Mouse (Mus musculus): ENCODE results near the gene Ift140. TPM values are rescaled to one million over a fixed set of nuclear protein-coding genes. Genes with fewer than 3 reads are reported as not detected.

The Ift140 gene
- polyA plus RNA-seq, 1 experiment from 2014 or later: 18.6 TPM

- H3K9ac ChIP-seq (replicated peaks): peak overlapping the region; percentile 20; the same call in 1 of the 2 replicates
- H3K4me2 ChIP-seq: peak overlapping the region; percentile 17; the same call in 1 of the 2 replicates
- peak overlapping the region; percentile 21 for H3K4me3 ChIP-seq (replicated peaks)
- 91% methylated on average over 13 of the region's 13 CpGs for WGBS
- H3K4me1 ChIP-seq: peaks cover 18% of the 10 kb centered on the region
- no peaks in the 10 kb centered on the region for H3K27me3 ChIP-seq (replicated peaks)
- peaks cover 5% of the 10 kb centered on the region; the same call in 1 of the 2 replicates for H3K36me3 ChIP-seq
- H3K9me3 ChIP-seq (replicated peaks): no peaks in the 10 kb centered on the region
- peak overlapping the region; percentile 43 for H3K27ac ChIP-seq (replicated peaks)
- ATAC-seq (ENCODE audit: low FRiP score): no peak
Measured at GRCm38 (mm10) chr17:25080210-25080609, 64.3 kb downstream of the Ift140 start.

- Histone ChIP-seq H3K36me3 (peaks cover 5% of the 10 kb centered on the region; the same call in 1 of the 2 replicates), H3K4me1 (peaks cover 18% of the 10 kb centered on the region), H3K27ac (replicated peaks) (peak overlapping the region; percentile 56), H3K27me3 (replicated peaks) (no peaks in the 10 kb centered on the region), H3K4me2 (peak overlapping the region; percentile 17; the same call in 1 of the 2 replicates), H3K4me3 (replicated peaks) (peak overlapping the region; percentile 21; the same call in 1 of the 2 replicates), H3K9me3 (replicated peaks) (no peaks in the 10 kb centered on the region), H3K9ac (replicated peaks) (0 out of 2 replicates have a peak overlapping the region, but pooled peaks have one; percentile 20)
- 86% methylated on average over 11 of the region's 11 CpGs for WGBS
- no peak for ATAC-seq (ENCODE audit: low FRiP score)
Measured at GRCm38 (mm10) chr17:25080960-25081381, 65.1 kb downstream of the Ift140 start.

- no peak for ATAC-seq (ENCODE audit: low FRiP score)
- Histone ChIP-seq H3K36me3 (peaks cover 5% of the 10 kb centered on the region; the same call in 1 of the 2 replicates), H3K4me3 (replicated peaks) (no peak overlapping the region), H3K4me1 (peaks cover 14% of the 10 kb centered on the region), H3K27ac (replicated peaks) (peak overlapping the region; percentile 56; the same call in 1 of the 2 replicates), H3K9me3 (replicated peaks) (no peaks in the 10 kb centered on the region), H3K9ac (replicated peaks) (no peak overlapping the region), H3K4me2 (no peak overlapping the region), H3K27me3 (replicated peaks) (no peaks in the 10 kb centered on the region)
- WGBS: 71% methylated on average over 14 of the region's 14 CpGs
Measured at GRCm38 (mm10) chr17:25082081-25082847, 66.4 kb downstream of the Ift140 start.

- Histone ChIP-seq H3K4me1 (peaks cover 8% of the 10 kb centered on the region), H3K36me3 (peaks cover 7% of the 10 kb centered on the region), H3K4me3 (replicated peaks) (no peak overlapping the region), H3K9ac (replicated peaks) (no peak overlapping the region), H3K27ac (replicated peaks) (0 out of 2 replicates have a peak overlapping the region, but pooled peaks have one; percentile 7), H3K4me2 (no peak overlapping the region), H3K9me3 (replicated peaks) (no peaks in the 10 kb centered on the region), H3K27me3 (replicated peaks) (no peaks in the 10 kb centered on the region)
- 66% methylated on average over 3 of the region's 3 CpGs for WGBS
- ATAC-seq (ENCODE audit: low FRiP score): no peak
Measured at GRCm38 (mm10) chr17:25082887-25083286, 67.0 kb downstream of the Ift140 start.

GRCm38 (mm10) chr17:25083444-25083931 lies 67.6 kb downstream of the Ift140 start, which contains the start of gene Tmem204:
Tmem204 (minus strand) TSS chr17:25083591.
- no peak within 1 kb of the TSS for H3K4me3 ChIP-seq (replicated peaks)
- peak within 1 kb of the TSS; percentile 61 for H3K27ac ChIP-seq (replicated peaks)
- no peak within 1 kb of the TSS for H3K9ac ChIP-seq (replicated peaks)
- H3K4me2 ChIP-seq: no peak within 1 kb of the TSS
- 67% methylated on average over 7 of the region's 7 CpGs for WGBS
- no peaks in the 10 kb centered on the region for H3K9me3 ChIP-seq (replicated peaks)
- peaks cover 2% of the 10 kb centered on the region for H3K4me1 ChIP-seq
- H3K36me3 ChIP-seq: peaks cover 13% of the 10 kb centered on the region
- no peaks in the 10 kb centered on the region for H3K27me3 ChIP-seq (replicated peaks)
- no peak for ATAC-seq (ENCODE audit: low FRiP score)

- H3K9me3 ChIP-seq (replicated peaks): no peaks in the 10 kb centered on the region
- no peak overlapping the region for H3K4me3 ChIP-seq (replicated peaks)
- no peak for ATAC-seq (ENCODE audit: low FRiP score)
- H3K36me3 ChIP-seq: peaks cover 19% of the 10 kb centered on the region
- WGBS: 80% methylated on average over 13 of the region's 13 CpGs
- no peak overlapping the region for H3K9ac ChIP-seq (replicated peaks)
- no peaks in the 10 kb centered on the region for H3K4me1 ChIP-seq
- no peak overlapping the region for H3K27ac ChIP-seq (replicated peaks)
- H3K4me2 ChIP-seq: no peak overlapping the region
- H3K27me3 ChIP-seq (replicated peaks): no peaks in the 10 kb centered on the region
Measured at GRCm38 (mm10) chr17:25084835-25085385, 69.0 kb downstream of the Ift140 start.

- H3K9ac ChIP-seq (replicated peaks): no peak overlapping the region
- peaks cover 32% of the 10 kb centered on the region for H3K36me3 ChIP-seq
- H3K4me2 ChIP-seq: no peak overlapping the region
- H3K4me1 ChIP-seq: no peaks in the 10 kb centered on the region
- no peaks in the 10 kb centered on the region for H3K27me3 ChIP-seq (replicated peaks)
- H3K9me3 ChIP-seq (replicated peaks): no peaks in the 10 kb centered on the region
- no peak for ATAC-seq (ENCODE audit: low FRiP score)
- no peak overlapping the region for H3K4me3 ChIP-seq (replicated peaks)
- no peak overlapping the region for H3K27ac ChIP-seq (replicated peaks)
- 95% methylated on average over 7 of the region's 7 CpGs for WGBS
Measured at GRCm38 (mm10) chr17:25086724-25087123, 70.8 kb downstream of the Ift140 start.

- H3K4me3 ChIP-seq (replicated peaks): no peak overlapping the region
- ATAC-seq (ENCODE audit: low FRiP score): no peak
- no peak overlapping the region for H3K9ac ChIP-seq (replicated peaks)
- H3K36me3 ChIP-seq: peaks cover 44% of the 10 kb centered on the region
- no peaks in the 10 kb centered on the region for H3K4me1 ChIP-seq
- H3K27ac ChIP-seq (replicated peaks): no peak overlapping the region
- no peaks in the 10 kb centered on the region for H3K9me3 ChIP-seq (replicated peaks)
- 93% methylated on average over 10 of the region's 10 CpGs for WGBS
- no peak overlapping the region for H3K4me2 ChIP-seq
- H3K27me3 ChIP-seq (replicated peaks): no peaks in the 10 kb centered on the region
Measured at GRCm38 (mm10) chr17:25089158-25089557, 73.3 kb downstream of the Ift140 start.

- no peak overlapping the region for H3K4me2 ChIP-seq
- 94% methylated on average over 10 of the region's 10 CpGs for WGBS
- no peak overlapping the region for H3K27ac ChIP-seq (replicated peaks)
- no peaks in the 10 kb centered on the region for H3K9me3 ChIP-seq (replicated peaks)
- no peaks in the 10 kb centered on the region for H3K27me3 ChIP-seq (replicated peaks)
- peaks cover 53% of the 10 kb centered on the region for H3K36me3 ChIP-seq
- no peak overlapping the region for H3K4me3 ChIP-seq (replicated peaks)
- ATAC-seq (ENCODE audit: low FRiP score): no peak
- no peak overlapping the region for H3K9ac ChIP-seq (replicated peaks)
- no peaks in the 10 kb centered on the region for H3K4me1 ChIP-seq
Measured at GRCm38 (mm10) chr17:25090450-25090849, 74.6 kb downstream of the Ift140 start.

GRCm38 (mm10) chr17:25096221-25096620 lies 80.3 kb downstream of the Ift140 start:
- 96% methylated on average over 2 of the region's 2 CpGs for WGBS
- Histone ChIP-seq H3K9me3 (replicated peaks) (no peaks in the 10 kb centered on the region), H3K4me2 (no peak overlapping the region), H3K9ac (replicated peaks) (no peak overlapping the region), H3K27me3 (replicated peaks) (no peaks in the 10 kb centered on the region), H3K4me1 (no peaks in the 10 kb centered on the region), H3K4me3 (replicated peaks) (no peak overlapping the region), H3K27ac (replicated peaks) (no peak overlapping the region), H3K36me3 (peaks cover 61% of the 10 kb centered on the region)
- ATAC-seq (ENCODE audit: low FRiP score): no peak

- no peak overlapping the region for H3K4me2 ChIP-seq
- no peaks in the 10 kb centered on the region for H3K4me1 ChIP-seq
Measured at GRCm38 (mm10) chr17:25100052-25100451, 84.2 kb downstream of the Ift140 start.

GRCm38 (mm10) chr17:25101338-25101737 lies 85.5 kb downstream of the Ift140 start:
- 94% methylated on average over 11 of the region's 11 CpGs for WGBS
- H3K4me1 ChIP-seq: no peaks in the 10 kb centered on the region
- ATAC-seq (ENCODE audit: low FRiP score): no peak

More at GRCm38 (mm10) chr17:25100052-25100451, 84.2 kb downstream of the Ift140 start:
- no peak overlapping the region for H3K4me3 ChIP-seq (replicated peaks)
- 98% methylated on average over 6 of the region's 6 CpGs for WGBS
- H3K36me3 ChIP-seq: peaks cover 75% of the 10 kb centered on the region
- H3K9me3 ChIP-seq (replicated peaks): no peaks in the 10 kb centered on the region
- no peak overlapping the region for H3K27ac ChIP-seq (replicated peaks)
- ATAC-seq (ENCODE audit: low FRiP score): no peak
- H3K27me3 ChIP-seq (replicated peaks): no peaks in the 10 kb centered on the region
- no peak overlapping the region for H3K9ac ChIP-seq (replicated peaks)

More at GRCm38 (mm10) chr17:25101338-25101737, 85.5 kb downstream of the Ift140 start:
- H3K4me3 ChIP-seq (replicated peaks): no peak overlapping the region
- H3K36me3 ChIP-seq: peaks cover 87% of the 10 kb centered on the region
- H3K4me2 ChIP-seq: no peak overlapping the region
- no peaks in the 10 kb centered on the region for H3K27me3 ChIP-seq (replicated peaks)
- no peak overlapping the region for H3K27ac ChIP-seq (replicated peaks)
- H3K9ac ChIP-seq (replicated peaks): no peak overlapping the region
- no peaks in the 10 kb centered on the region for H3K9me3 ChIP-seq (replicated peaks)
